Mouse (Mus musculus): Measurements from ENCODE around the gene Gdf9.

- peak; percentile 91 for TF ChIP-seq CTCF (IDR thresholded peaks at IDR 0.05; ENCODE audit: extremely low read depth, insufficient read depth, low read length)
- peak; percentile 70; the same call in 1 of the 2 replicates for TF ChIP-seq POLR2A (IDR thresholded peaks at IDR 0.05; ENCODE audit: extremely low read depth, insufficient read depth, low read length)
Observed at GRCm38 (mm10) chr11:53469968-53470695, 39.3 kb downstream of the Gdf9 start, which contains the start of gene Gm9837.
